Mouse (Mus musculus): ENCODE measurements around the gene Gmpr. TPM values are rescaled to one million over a fixed set of nuclear protein-coding genes. Genes with fewer than 3 reads are reported as not detected.

Gmpr gene
- polyA plus RNA-seq, 1 experiment from 2014 or later: 133 TPM

DNA sequence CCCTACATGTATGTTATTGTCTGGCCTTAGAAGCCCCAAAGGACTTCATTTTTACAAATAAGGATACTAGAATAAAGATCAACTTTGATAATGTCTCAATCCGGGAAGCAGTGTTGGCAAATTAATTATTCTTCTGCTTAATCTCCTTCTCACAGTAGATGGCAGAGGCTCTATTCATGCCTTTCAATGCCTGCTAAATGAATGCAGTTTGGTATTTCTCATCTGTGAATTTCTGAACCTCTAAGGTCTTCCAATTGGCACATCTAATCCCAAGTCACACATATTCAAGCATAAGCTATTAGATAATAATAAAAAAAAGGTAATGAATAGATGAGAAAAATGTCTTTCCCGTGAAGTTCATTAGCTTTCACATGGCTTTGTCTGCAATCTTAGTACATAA is 92.6 kb downstream of the Gmpr start:
- no peak overlapping the region for H3K4me3 ChIP-seq
- H3K27ac ChIP-seq: no peak overlapping the region
- H3K36me3 ChIP-seq: no peaks in the 10 kb centered on the region
- no peaks in the 10 kb centered on the region for H3K9me3 ChIP-seq
- peaks cover 12% of the 10 kb centered on the region; the same call in 1 of the 2 replicates for H3K4me1 ChIP-seq
- no peak for DNase-seq (ENCODE audit: low spot score)
- H3K27me3 ChIP-seq (ENCODE audit: insufficient read depth, poor library complexity, severe bottlenecking): no peaks in the 10 kb centered on the region
- 90% methylated on average over 2 of the region's 2 CpGs for WGBS

GRCm38 (mm10) chr13:45600443-45600842 is 93.2 kb downstream of the Gmpr start:
- no peaks in the 10 kb centered on the region for H3K36me3 ChIP-seq
- WGBS: 74% methylated on average over 6 of the region's 6 CpGs
- DNase-seq (ENCODE audit: low spot score): no peak
- no peak overlapping the region for H3K4me3 ChIP-seq
- peaks cover 6% of the 10 kb centered on the region; the same call in 1 of the 2 replicates for H3K4me1 ChIP-seq
- H3K9me3 ChIP-seq: no peaks in the 10 kb centered on the region
- no peaks in the 10 kb centered on the region for H3K27me3 ChIP-seq (ENCODE audit: insufficient read depth, poor library complexity, severe bottlenecking)
- no peak overlapping the region for H3K27ac ChIP-seq

Other genes with a start within 250 kb of the Gmpr start
- gene Mylip, start 117.7 kb upstream of the Gmpr start, polyA plus RNA-seq (2016; fragmentation: Nextera tagmentation; extraction: Ambion mirVana): 5.2 and 8.2 TPM in 2 replicates

Measured in heart, embryonic 10.5 days (tissue).